Mouse (Mus musculus) macrophage (primary cell): Measurements from ENCODE around the gene Sqor. TPM values are rescaled to one million over a fixed set of nuclear protein-coding genes. Genes with fewer than 3 reads are reported as not detected.

Experiments used
- H3K27ac ChIP-seq: fragments of 350-480 bp; formaldehyde crosslinking; 2 replicates; pipeline ENCODE4 v1.9.0; 2021
- H3K36me3 ChIP-seq: fragments of 350-480 bp; formaldehyde crosslinking; 2 replicates; pipeline ENCODE4 v1.9.0; 2021; ENCODE audit errors: inconsistent target
- H3K4me3 ChIP-seq: fragments of 350-480 bp; formaldehyde crosslinking; 2 replicates; pipeline ENCODE4 v1.9.0; 2021; ENCODE audit errors: inconsistent target
- H3K79me2 ChIP-seq: fragments of 350-480 bp; formaldehyde crosslinking; 2 replicates; pipeline ENCODE4 v1.9.0; 2021; ENCODE audit errors: inconsistent target
- WGBS: methylation state at CpG from one replicate; pipeline ENCODE4 v1.1.7; 2026; ENCODE audit warnings: inconsistent platforms; ENCODE audit not compliant: missing documents; 5-methylcytosine and 5-hydroxymethylcytosine counted together
- polyA plus RNA-seq: library from polyadenylated mRNA; stranded (reverse); fragments of 250-400 nt; gene quantifications from 3 replicates; pipeline ENCODE4 v1.2.4, GENCODE M21; 2018; ENCODE audit warnings: inconsistent platforms

Gene Sqor
- polyA plus RNA-seq, 1 experiment from 2014 or later: 43.6 TPM

DNA sequence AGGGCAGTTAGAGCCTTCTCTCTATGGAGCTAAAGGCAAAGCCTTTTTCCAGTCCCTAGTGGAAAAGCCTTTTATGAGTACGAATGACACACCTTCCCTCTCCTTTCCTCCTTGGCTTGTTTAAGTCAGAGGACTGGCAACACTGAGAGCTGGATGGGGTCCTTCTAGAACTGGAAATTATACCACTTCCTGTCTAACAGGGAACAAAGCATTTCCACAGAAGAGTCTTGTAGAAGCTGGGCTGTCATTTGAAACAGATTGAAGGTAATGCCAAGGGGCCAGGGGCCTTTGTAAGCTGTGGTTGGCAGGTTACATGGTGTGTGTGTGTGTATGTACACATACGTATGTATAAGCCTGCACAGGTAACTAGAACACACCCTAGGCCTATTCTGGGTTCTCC is 51.9 kb downstream of the Sqor start:
- no peaks in the 10 kb centered on the region for H3K79me2 ChIP-seq
- H3K4me3 ChIP-seq: no peak overlapping the region
- 49% methylated on average over 2 of the region's 2 CpGs for WGBS
- no peak overlapping the region for H3K27ac ChIP-seq
- no peaks in the 10 kb centered on the region for H3K36me3 ChIP-seq

DNA sequence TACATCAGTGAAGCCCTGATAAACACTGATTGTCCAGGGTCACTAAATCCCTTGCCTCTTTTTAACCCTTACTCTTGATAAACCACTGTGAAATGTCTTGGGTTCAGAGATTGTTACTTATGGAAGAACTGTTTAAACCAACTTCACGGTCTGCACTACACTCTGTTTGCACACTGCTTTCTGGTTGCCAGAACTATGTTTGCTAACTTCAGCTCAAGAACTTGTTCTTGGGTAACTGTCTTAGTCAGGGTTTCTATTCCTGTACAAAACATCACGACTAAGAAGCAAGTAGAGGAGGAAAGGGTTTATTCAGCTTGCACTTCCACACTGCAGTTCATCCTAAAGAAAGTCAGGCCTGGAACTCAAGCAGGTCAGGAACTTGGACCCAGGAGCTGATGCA is 56.2 kb downstream of the Sqor start:
- Histone ChIP-seq H3K79me2 (no peaks in the 10 kb centered on the region), H3K27ac (no peak overlapping the region), H3K4me3 (no peak overlapping the region), H3K36me3 (no peaks in the 10 kb centered on the region)
- WGBS: 44% methylated on average over 2 of the region's 2 CpGs

DNA sequence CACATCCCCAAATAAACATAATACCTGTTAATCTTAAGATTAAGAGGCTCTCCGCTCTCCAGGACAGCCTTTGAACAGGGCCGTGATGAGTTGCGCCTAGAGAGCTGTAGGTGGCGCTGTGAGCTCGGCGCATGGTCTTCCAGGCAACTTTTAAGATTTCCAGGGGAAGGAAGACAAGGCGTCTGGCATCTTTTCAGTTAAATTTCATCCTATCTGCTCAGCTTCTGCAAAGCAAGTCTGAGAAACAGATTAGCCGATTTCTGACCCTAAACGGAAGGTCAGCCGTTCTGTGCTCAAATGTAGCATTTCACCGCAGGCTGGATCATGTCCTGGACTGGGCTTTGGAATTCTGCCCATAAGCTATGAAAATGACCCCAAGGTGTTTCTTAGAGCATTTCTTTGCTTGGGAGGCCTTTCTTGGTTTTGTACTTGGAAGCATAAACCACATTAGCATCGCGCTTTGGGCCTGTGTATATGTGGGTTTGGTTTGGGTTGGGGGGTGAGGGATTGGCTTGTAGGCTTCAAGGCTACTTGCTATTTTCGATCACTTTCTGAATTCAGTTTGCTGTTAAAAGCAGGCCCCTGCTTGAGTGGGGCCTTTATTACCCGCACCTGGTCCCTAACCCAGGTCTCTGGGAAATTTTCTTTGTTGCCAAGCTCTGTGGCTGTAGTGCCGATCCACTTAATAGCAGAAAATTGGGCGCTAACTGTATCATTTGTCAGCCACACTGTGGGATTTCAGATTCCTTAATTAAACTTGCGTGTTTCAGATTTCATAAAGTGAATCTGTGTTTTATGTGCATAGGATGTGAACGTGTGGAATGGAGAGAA is 60.6 kb downstream of the Sqor start:
- Histone ChIP-seq H3K79me2 (no peaks in the 10 kb centered on the region), H3K27ac (no peak overlapping the region), H3K4me3 (no peak overlapping the region), H3K36me3 (no peaks in the 10 kb centered on the region)
- WGBS: 57% methylated on average over 19 of the region's 19 CpGs

DNA sequence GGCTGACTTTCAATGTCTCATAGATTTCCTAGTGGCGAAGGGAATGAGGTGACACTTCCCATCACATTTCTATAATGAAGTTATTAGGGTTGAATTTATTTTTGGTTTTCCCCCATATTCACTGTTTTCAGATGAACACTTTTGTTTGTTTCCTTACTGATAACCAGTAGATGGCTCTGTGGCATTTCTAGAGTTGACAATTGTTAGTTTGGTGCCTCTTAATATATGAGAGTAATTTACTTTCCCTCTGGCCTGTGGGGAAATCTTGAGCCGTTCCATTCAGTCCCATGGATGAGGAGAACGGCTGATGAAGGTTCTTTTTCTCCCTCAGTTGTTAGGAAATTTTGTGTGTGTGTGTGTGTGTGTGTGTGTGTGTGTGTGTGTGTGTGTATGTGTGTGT is 61.3 kb downstream of the Sqor start:
- Histone ChIP-seq H3K36me3 (no peaks in the 10 kb centered on the region), H3K4me3 (no peak overlapping the region), H3K27ac (no peak overlapping the region), H3K79me2 (no peaks in the 10 kb centered on the region)
- WGBS: 70% methylated on average over 3 of the region's 3 CpGs

DNA sequence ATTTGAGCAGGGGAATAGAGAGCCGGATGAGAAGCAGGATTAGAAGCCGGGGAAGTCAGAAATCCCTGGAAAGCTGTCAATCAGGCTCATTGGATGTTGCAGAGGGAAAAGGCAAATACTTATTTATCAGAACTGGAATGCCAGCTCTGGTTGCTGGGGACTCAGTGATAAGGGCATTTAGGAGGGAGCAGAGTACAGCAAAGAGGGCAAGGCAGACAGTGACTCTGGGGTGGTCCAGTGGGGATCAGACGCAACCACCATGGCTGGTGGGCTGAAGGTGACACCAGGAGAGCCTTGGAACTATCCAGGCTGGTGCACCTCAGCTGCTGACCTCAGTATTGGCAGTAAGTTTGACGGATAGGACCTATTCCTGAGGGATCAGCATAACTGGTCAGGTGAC is 89.6 kb downstream of the Sqor start:
- WGBS: 86% methylated on average over 4 of the region's 4 CpGs
- no peak overlapping the region for H3K27ac ChIP-seq
- H3K4me3 ChIP-seq: no peak overlapping the region
- no peaks in the 10 kb centered on the region for H3K79me2 ChIP-seq
- no peaks in the 10 kb centered on the region for H3K36me3 ChIP-seq

DNA sequence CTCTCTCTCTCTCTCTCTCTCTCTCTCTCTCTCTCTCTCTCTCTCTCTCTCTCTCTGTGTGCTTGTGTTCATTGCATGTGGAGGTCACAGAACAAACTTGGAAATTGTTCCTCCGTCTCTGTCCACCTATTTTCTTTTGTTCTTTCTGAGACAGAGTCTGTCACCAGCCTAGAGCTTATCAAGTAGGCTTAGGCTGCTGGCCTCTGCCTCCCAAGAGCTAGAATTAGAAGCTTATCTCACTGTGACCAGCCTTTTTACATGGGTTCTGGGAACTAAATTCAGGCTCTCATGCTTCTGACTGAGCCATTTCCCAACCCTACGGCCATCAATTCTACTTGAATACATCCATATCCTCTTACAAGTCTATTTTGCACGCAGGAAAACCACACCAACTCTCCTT is 90.3 kb downstream of the Sqor start:
- Histone ChIP-seq H3K4me3 (no peak overlapping the region), H3K27ac (no peak overlapping the region), H3K36me3 (no peaks in the 10 kb centered on the region), H3K79me2 (no peaks in the 10 kb centered on the region)
- whole genome bisulfite sequencing: 80% methylated on average over 2 of the region's 3 CpGs

Other genes with a start within 250 kb of the Sqor start
- gene Gatm, start 153.9 kb upstream of the Sqor start, polyA plus RNA-seq: 26.1 to 69.5 TPM (median 54.1 TPM) in 3 replicates
- gene AA467197, start 128.3 kb upstream of the Sqor start, polyA plus RNA-seq: 1.6 to 4.9 TPM (median 3.7 TPM) in 3 replicates
- 2.5 to 4.7 TPM (median 3.1 TPM) in 3 replicates for gene Slc30a4, start 62.6 kb upstream of the Sqor start, polyA plus RNA-seq
- gene Bloc1s6, start 26.7 kb upstream of the Sqor start, polyA plus RNA-seq: 46.9 to 66.1 TPM (median 61.2 TPM) in 3 replicates